Mouse (Mus musculus) olfactory bulb, adult 2 months (tissue): ENCODE data around the gene Larp4.

Experiments
- CTCF ChIP-seq: fragments of 200-500 bp; IDR thresholded peaks from 2 replicates; pipeline ENCODE4 v1.5.1; 2012; ENCODE audit warnings: low read depth, mild to moderate bottlenecking, low read length, moderate library complexity; ENCODE audit not compliant: insufficient read depth
- POLR2A ChIP-seq: fragments of 200-500 bp; IDR thresholded peaks from 2 replicates; pipeline ENCODE4 v1.6.1; 2012; ENCODE audit warnings: mild to moderate bottlenecking, low read depth, low read length, moderate library complexity; ENCODE audit not compliant: insufficient read depth

DNA sequence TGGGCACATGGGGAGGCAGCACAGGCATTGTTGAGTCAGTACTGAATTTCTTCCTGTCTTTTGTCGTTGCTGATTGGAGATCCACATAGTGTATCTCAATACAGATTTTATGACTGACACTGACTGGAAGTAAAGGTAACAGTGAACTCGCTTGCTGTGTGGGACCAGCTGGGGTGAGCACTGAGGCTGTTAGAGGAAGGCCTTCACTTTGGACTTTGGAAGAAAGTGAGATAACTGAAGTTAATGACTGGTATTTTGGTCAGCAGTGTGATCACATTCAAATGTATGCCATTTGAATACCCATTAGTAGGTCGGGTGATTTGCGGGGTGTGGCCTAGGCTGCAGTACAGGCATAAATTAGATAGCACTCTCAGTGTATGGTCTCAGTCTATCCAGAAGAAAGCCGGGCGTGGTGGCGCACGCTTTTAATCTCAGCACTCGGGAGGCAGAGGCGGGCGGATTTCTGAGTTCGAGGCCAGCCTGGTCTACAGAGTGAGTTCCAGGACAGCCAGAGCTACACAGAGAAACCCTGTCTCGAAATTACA lies 93.4 kb downstream of the Larp4 start:
- TF ChIP-seq POLR2A (no peak), CTCF (no peak)
